Mouse (Mus musculus) heart, embryonic 16.5 days (tissue): ENCODE data around the gene Ddx39. TPM values are rescaled to one million over a fixed set of nuclear protein-coding genes. Genes with fewer than 3 reads are reported as not detected.

Source experiments
- ATAC-seq: fragments of 200-750 bp; cut with Nextera tagmentation; replicated peaks from 2 replicates; pipeline ENCODE4 v1.8.0; 2017; ENCODE audit warnings: moderate number of reproducible peaks; ENCODE audit not compliant: insufficient read depth, low FRiP score; ENCODE audit errors: extremely low read depth
- H3K27ac ChIP-seq: fragments of 300-500 bp; sonication (generic); 2 replicates; pipeline ENCODE4 v1.5.1; 2014; ENCODE audit warnings: mild to moderate bottlenecking, low read length, control low read depth, moderate library complexity
- H3K27me3 ChIP-seq: fragments of 300-500 bp; sonication (generic); 2 replicates; pipeline ENCODE4 v1.6.1; 2014; ENCODE audit warnings: low read length, mixed read lengths; ENCODE audit not compliant: control insufficient read depth, insufficient read depth
- H3K36me3 ChIP-seq: fragments of 300-500 bp; sonication (generic); 2 replicates; pipeline ENCODE4 v1.6.1; 2014; ENCODE audit not compliant: control insufficient read depth, insufficient read depth
- H3K4me1 ChIP-seq: fragments of 300-500 bp; sonication (generic); 2 replicates; pipeline ENCODE4 v1.6.1; 2014; ENCODE audit warnings: low read length, mixed read lengths; ENCODE audit not compliant: control insufficient read depth, insufficient read depth
- H3K4me2 ChIP-seq: fragments of 300-500 bp; sonication (generic); 2 replicates; pipeline ENCODE4 v1.6.1; 2014; ENCODE audit warnings: low read depth, mild to moderate bottlenecking, control low read depth, low read length
- H3K4me3 ChIP-seq: fragments of 300-500 bp; sonication (generic); 2 replicates; pipeline ENCODE4 v1.5.1; 2014; ENCODE audit warnings: mild to moderate bottlenecking, control low read depth, low read length
- H3K9ac ChIP-seq: fragments of 300-500 bp; sonication (generic); 2 replicates; pipeline ENCODE4 v1.6.1; 2014; ENCODE audit warnings: low read length, control low read depth
- H3K9me3 ChIP-seq: fragments of 300-500 bp; sonication (generic); replicated peaks from 2 replicates; pipeline ENCODE4 v1.6.1; 2016; ENCODE audit warnings: low read length; ENCODE audit not compliant: control insufficient read depth
- WGBS: fragments of 180-500 bp; shearing (Covaris S2); extraction: QIAGEN DNeasy Blood & Tissue Kit; methylation state at CpG from one replicate; pipeline ENCODE4 v1.1.7; 2014; 5-methylcytosine and 5-hydroxymethylcytosine counted together
- polyA plus RNA-seq: library from polyadenylated mRNA; unstranded; fragments of >200 nt; fragmentation: Nextera tagmentation; extraction: Ambion mirVana; gene quantifications from 2 replicates; pipeline ENCODE4 v1.2.1, GENCODE M21; 2015

The Ddx39 gene
- polyA plus RNA-seq, 1 experiment from 2014 or later = 147 TPM

GRCm38 (mm10) chr8:83724697-83725482 lies 9.9 kb downstream of the Ddx39 start:
- H3K4me2 ChIP-seq = no peak overlapping the region
- WGBS = 52% methylated on average over 15 of the region's 15 CpGs
- ATAC-seq = 0 out of 2 replicates have a peak, but pooled peaks have one; percentile 43
- no peak overlapping the region for H3K27ac ChIP-seq
- H3K36me3 ChIP-seq = peaks cover 72% of the 10 kb centered on the region
- H3K27me3 ChIP-seq = no peaks in the 10 kb centered on the region
- H3K9me3 ChIP-seq = no peaks in the 10 kb centered on the region
- H3K9ac ChIP-seq = no peak overlapping the region
- no peak overlapping the region for H3K4me3 ChIP-seq
- H3K4me1 ChIP-seq = no peaks in the 10 kb centered on the region; the same call in 1 of the 2 replicates

GRCm38 (mm10) chr8:83725521-83726102 lies 10.6 kb downstream of the Ddx39 start:
- WGBS = 89% methylated on average over 8 of the region's 8 CpGs
- H3K9me3 ChIP-seq = no peaks in the 10 kb centered on the region
- H3K4me2 ChIP-seq = no peak overlapping the region
- ATAC-seq = no peak
- H3K9ac ChIP-seq = no peak overlapping the region
- no peak overlapping the region for H3K27ac ChIP-seq
- H3K36me3 ChIP-seq = peaks cover 71% of the 10 kb centered on the region
- H3K27me3 ChIP-seq = no peaks in the 10 kb centered on the region
- H3K4me1 ChIP-seq = no peaks in the 10 kb centered on the region; the same call in 1 of the 2 replicates
- H3K4me3 ChIP-seq = no peak overlapping the region

- Histone ChIP-seq H3K27me3 (no peaks in the 10 kb centered on the region), H3K4me2 (no peak overlapping the region), H3K27ac (no peak overlapping the region), H3K4me3 (no peak overlapping the region), H3K4me1 (peaks cover 6% of the 10 kb centered on the region; the same call in 1 of the 2 replicates), H3K9me3 (no peaks in the 10 kb centered on the region), H3K36me3 (peaks cover 50% of the 10 kb centered on the region), H3K9ac (no peak overlapping the region)
- WGBS = 70% methylated on average over 11 of the region's 11 CpGs
- 0 out of 2 replicates have a peak, but pooled peaks have one; percentile 43 for ATAC-seq
These were observed 14.2 kb downstream of the Ddx39 start for GRCm38 (mm10) chr8:83729009-83729807.

- no peak overlapping the region for H3K4me2 ChIP-seq
- no peak overlapping the region for H3K4me3 ChIP-seq
- H3K9me3 ChIP-seq = no peaks in the 10 kb centered on the region
- peaks cover 34% of the 10 kb centered on the region for H3K36me3 ChIP-seq
- H3K27me3 ChIP-seq = no peaks in the 10 kb centered on the region
- WGBS = 83% methylated on average over 5 of the region's 5 CpGs
- no peak overlapping the region for H3K9ac ChIP-seq
- H3K27ac ChIP-seq = no peak overlapping the region
- H3K4me1 ChIP-seq = peaks cover 9% of the 10 kb centered on the region; the same call in 1 of the 2 replicates
- ATAC-seq = no peak
These were observed 16.9 kb downstream of the Ddx39 start for GRCm38 (mm10) chr8:83731906-83732305.

GRCm38 (mm10) chr8:83732919-83733318 lies 17.9 kb downstream of the Ddx39 start:
- Histone ChIP-seq H3K27ac (no peak overlapping the region), H3K9ac (no peak overlapping the region), H3K9me3 (peaks cover 3% of the 10 kb centered on the region; the same call in 1 of the 2 replicates), H3K4me3 (no peak overlapping the region), H3K4me1 (peaks cover 14% of the 10 kb centered on the region), H3K4me2 (no peak overlapping the region), H3K36me3 (peaks cover 25% of the 10 kb centered on the region), H3K27me3 (no peaks in the 10 kb centered on the region)
- WGBS = 69% methylated on average over 6 of the region's 6 CpGs
- ATAC-seq = no peak

GRCm38 (mm10) chr8:83736681-83737080 lies 21.7 kb downstream of the Ddx39 start:
- no peak for ATAC-seq
- Histone ChIP-seq H3K9ac (no peak overlapping the region), H3K36me3 (peaks cover 6% of the 10 kb centered on the region; the same call in 1 of the 2 replicates), H3K4me2 (no peak overlapping the region), H3K4me3 (no peak overlapping the region), H3K27me3 (no peaks in the 10 kb centered on the region), H3K4me1 (peaks cover 45% of the 10 kb centered on the region), H3K27ac (no peak overlapping the region), H3K9me3 (peaks cover 3% of the 10 kb centered on the region; the same call in 1 of the 2 replicates)
- 79% methylated on average over 4 of the region's 4 CpGs for WGBS

GRCm38 (mm10) chr8:83737346-83737745 lies 22.4 kb downstream of the Ddx39 start:
- WGBS = 87% methylated on average over 4 of the region's 4 CpGs

GRCm38 (mm10) chr8:83737852-83738562 lies 23.0 kb downstream of the Ddx39 start:
- ATAC-seq = 0 out of 2 replicates have a peak, but pooled peaks have one; percentile 7
- H3K4me3 ChIP-seq = peak overlapping the region; percentile 21
- no peaks in the 10 kb centered on the region for H3K27me3 ChIP-seq
- peak overlapping the region; percentile 91 for H3K27ac ChIP-seq
- peaks cover 48% of the 10 kb centered on the region for H3K4me1 ChIP-seq
- 58% methylated on average over 4 of the region's 4 CpGs for WGBS
- H3K4me2 ChIP-seq = peak overlapping the region; percentile 97
- peaks cover 5% of the 10 kb centered on the region; the same call in 1 of the 2 replicates for H3K36me3 ChIP-seq
- peaks cover 3% of the 10 kb centered on the region; the same call in 1 of the 2 replicates for H3K9me3 ChIP-seq
- peak overlapping the region; percentile 3 for H3K9ac ChIP-seq

More at GRCm38 (mm10) chr8:83737346-83737745, 22.4 kb downstream of the Ddx39 start:
- Histone ChIP-seq H3K27ac (peak overlapping the region; percentile 33), H3K9ac (no peak overlapping the region), H3K27me3 (no peaks in the 10 kb centered on the region), H3K4me1 (peaks cover 49% of the 10 kb centered on the region), H3K4me2 (peak overlapping the region; percentile 97), H3K9me3 (peaks cover 3% of the 10 kb centered on the region; the same call in 1 of the 2 replicates), H3K36me3 (peaks cover 5% of the 10 kb centered on the region; the same call in 1 of the 2 replicates), H3K4me3 (no peak overlapping the region)
- ATAC-seq = no peak
